Mouse (Mus musculus) myocyte (in vitro differentiated cells): Measurements from ENCODE around the gene Ccdc42.

Experiments used
- E2F4 ChIP-seq: IDR thresholded peaks from one replicate; pipeline ENCODE4 v1.6.1; 2011; ENCODE audit warnings: mild to moderate bottlenecking, control low read depth, moderate library complexity; ENCODE audit not compliant: insufficient read depth
- POLR2A ChIP-seq: IDR thresholded peaks from one replicate; pipeline ENCODE4 v1.6.1; 2011; ENCODE audit warnings: low read depth, mild to moderate bottlenecking, control low read depth, moderate library complexity; ENCODE audit not compliant: insufficient read length
- REST ChIP-seq: IDR thresholded peaks from one replicate; pipeline ENCODE4 v1.6.1; 2011; ENCODE audit warnings: mild to moderate bottlenecking, control low read depth, moderate library complexity; ENCODE audit not compliant: insufficient read depth, insufficient read length
- TCF12 ChIP-seq: IDR thresholded peaks from one replicate; pipeline ENCODE4 v1.6.1; 2011; ENCODE audit warnings: mild to moderate bottlenecking, control low read depth; ENCODE audit not compliant: poor library complexity, insufficient read depth, severe bottlenecking

GRCm38 (mm10) chr11:68566447-68567059, 20.3 kb upstream of the Ccdc42 start:
- no peak for TF ChIP-seq REST
- no peak for TF ChIP-seq POLR2A
- TF ChIP-seq E2F4, result no peak
- TF ChIP-seq TCF12, result no peak
